Mouse (Mus musculus) adrenal gland (tissue): ENCODE measurements at regions not wholly inside any gene's neighbourhood (a gene's known extent, or its start where the extent isn't known, plus 50 kb on each side); places are given as distances from the start of the nearest gene placed in this dataset.
"Not testable (repeated sequence)": the region's sequence is repeated elsewhere in the genome, so short reads cannot be mapped to it uniquely, and the experiment has no call there.

ENCODE experiments used
- intact Hi-C: fragments of 180-260 bp; cut with DNase I; formaldehyde crosslinking; loops from one replicate; pipeline ENCODE4 v1.15.1; 2025

DNA sequence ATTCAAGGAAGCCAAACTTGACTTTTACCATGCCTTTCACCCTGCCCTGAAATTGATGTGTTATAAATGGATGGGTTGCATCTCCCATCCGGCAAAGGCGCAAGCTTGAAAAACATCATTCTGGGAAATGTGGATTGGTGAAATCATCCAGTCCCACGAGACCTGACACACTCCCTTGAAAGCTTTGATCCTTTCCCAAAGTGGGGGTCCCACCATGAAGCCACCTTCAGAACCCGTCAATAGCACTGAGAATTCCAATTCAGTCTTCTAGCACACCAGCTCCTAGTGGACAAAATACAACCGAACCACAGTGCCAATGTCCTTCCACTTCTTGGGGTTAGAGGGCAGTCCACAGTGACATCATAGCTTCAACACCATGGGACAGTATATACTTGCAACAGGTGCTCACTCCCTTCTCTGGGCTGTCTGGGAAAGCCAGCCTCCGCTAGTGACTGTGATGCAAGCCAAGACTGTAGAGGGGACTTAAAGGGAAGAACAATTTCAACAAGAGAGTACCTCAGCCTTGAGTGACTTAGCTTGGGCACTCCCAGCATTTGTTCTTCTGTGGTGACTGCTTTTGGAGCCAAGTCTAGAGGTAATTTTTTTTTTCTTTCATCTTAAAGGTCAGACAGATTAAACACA lies 126.6 kb upstream of the Gmds start:
- intact Hi-C loops, result no loop called here

DNA sequence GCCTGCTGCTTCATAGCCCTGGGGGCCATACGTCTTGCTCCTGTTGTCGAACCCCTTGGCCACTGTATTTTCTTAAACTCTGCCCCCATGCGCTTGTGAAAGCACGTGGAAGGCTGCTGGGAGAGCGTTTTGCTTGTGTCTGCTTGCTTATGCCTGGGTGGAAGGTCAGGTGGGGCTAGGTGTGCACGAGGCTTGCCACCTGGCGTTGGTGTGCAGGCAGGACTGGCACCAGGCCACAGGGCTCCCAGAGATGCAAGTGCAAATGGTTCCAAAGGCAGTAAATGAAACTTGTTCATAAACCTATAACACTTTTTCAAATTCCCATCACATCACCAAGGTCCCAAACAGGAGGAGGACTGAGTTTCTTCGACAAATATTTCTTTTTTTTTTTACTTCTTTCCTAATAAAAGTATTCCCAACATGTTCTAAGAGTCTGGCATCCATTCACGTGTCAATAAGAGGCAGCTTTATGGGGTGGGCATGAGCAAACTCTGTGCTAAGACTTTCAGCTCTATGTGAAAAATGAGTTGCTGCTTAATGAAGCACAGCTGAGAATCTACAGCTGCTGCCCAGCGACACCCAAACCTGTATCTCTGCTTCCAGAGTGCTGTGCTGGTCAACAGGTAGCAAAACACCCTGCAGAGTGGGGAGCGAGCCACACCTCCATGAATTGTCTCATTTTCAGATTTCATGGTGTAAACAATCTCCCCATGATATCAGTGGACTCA lies 116.0 kb upstream of the Gmds start:
- intact Hi-C loops, result no loop called here

DNA sequence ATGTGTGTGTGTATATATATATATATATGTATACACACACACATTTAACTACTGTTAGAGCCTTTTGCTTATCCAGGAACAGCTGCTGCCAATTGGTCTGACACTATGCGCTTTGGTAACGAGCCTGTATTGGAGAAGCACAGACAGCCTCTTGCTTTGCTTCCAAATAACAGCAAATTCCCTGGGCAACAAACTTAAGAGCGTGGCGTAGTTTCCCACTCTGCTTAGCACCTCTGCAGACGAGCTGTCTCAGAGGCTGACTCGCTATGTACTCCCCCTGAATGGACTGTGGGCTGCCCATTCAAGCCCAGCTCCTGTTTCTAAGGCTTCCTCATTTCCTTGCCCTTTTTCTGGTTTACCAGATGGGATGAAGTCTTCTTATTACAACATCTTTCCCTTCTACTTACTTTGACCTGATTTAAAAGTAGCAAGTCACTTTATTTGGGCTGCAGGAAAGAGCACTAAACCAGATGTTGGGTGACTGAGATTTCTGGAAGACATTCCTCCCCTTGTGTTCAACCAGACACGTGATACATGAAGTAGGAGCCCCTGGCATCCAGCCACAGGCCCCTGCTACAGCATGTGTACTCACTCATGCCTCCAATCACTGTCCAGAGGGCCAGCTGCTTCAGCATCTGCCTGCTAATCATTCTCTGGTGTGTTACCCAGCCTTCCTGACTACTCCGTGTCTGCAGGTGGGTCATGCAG lies 111.3 kb upstream of the Gmds start:
- intact Hi-C loops, result no loop called here

DNA sequence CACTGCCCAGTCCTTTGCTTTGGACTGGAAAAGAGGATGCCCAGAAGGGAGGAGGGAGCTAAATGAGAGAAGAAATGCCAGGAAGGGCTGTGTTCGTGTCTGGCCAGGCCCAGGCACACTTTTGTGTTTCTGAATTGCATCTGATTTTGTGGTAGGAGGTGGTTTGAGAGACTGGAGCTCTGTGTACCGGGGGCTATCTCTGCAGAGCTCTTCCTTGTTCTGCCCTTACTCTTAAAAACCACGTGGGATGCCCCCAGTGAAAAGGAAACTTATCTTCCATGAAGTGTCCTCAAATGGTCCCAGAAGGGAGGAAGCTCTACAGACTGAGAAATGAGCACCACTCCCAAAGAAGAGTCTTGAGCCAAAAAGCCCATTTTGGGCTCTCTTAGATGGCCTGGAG lies 106.0 kb upstream of the Gmds start:
- intact Hi-C loops, result no loop called here

DNA sequence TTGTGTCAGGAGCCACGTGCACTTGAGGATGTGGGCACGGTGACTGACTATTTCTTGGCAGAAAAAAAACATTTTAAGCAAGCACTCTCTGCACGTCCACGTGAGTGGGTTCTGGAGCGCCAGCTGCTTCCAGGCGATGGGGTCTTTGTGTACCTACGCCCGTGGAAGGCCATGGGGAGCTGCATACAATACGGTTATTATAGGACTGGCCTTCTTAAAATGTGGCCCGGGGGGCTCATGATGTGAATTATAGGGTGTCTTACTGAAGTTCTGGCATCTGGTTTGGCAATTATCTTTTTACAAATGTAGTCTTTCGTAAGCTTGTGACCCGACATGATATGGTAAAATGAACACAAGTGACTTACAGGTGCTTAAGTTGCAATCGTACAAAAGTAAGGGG lies 103.5 kb upstream of the Gmds start:
- intact Hi-C loops, result no loop called here

DNA sequence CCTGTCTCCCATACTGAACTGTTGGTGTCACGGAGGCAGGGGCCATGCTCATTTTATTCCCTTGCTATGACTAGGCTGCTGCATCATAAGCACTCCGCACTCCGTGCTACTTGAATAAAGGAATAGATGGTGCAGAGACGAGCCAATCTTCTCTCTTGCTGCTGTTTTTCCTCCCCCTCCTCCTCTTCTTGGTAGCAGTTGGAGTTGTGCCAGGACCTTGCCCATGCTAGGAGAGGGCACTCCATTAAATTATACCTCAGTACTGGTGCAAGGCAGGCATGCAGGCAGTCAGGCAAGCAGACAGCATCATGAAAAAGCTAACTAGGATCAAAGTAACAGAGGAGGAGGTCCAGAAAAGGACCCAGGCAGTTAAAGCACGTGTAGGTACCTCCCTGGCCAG lies 96.6 kb upstream of the Gmds start:
- intact Hi-C loops, result no loop called here

DNA sequence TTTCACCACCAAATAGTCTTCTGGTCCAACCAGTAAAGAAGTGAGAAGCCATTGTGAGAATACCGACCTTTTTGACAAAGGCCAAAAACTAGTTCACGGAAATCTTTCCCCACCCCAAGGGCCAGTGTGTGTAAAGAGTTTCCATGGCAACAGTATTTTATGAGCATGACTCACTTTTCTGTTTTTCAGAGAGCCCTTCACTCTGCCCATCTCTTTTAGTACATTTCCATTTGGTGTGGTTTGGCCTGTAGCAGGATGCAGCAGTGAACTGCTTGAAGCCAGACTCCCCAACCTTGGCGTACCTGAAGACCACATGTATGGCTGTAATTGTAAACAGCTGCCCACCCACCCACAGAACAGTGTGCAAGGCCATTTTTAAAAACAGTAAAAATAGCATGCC lies 89.9 kb upstream of the Gmds start:
- intact Hi-C loops, result no loop called here

DNA sequence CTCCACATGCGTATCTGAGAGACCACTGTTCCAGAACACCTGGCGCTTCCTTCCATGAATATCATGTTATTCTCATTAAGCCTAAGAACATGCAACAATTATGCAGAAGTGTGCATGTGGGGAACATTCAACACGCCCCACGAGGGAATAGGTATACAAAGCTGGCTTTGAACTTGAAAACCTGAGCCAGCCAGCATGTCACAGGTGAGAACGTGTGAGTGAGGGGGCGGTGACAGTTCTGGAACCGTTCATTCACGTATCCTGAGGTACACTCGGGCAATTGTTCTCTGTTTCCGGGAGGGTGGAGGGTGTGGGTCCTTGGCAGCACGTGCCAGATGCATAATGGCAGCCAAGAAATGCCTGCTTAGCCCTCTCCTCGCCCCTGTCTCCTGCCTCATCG lies 88.4 kb upstream of the Gmds start:
- intact Hi-C loops, result no loop called here

DNA sequence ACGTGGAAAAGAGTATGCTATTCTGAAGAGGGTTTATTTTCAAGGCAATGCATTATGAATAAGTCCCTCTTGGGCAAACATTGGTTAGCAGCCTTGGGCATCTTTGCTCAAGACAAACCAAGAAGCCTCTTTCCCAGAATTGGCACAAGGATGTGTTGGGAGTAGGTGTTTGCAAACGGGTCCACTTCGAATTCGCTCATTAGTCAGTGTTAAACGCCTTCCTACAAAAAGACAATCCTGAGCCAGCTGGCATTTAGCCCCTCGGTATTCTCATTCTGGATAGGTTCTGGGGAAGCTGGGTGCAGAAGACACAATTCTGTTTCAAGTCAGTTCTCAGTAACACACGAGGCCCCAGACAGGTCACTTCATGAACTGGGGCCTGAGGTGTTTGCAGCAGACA lies 87.7 kb upstream of the Gmds start:
- intact Hi-C loops, result no loop called here

DNA sequence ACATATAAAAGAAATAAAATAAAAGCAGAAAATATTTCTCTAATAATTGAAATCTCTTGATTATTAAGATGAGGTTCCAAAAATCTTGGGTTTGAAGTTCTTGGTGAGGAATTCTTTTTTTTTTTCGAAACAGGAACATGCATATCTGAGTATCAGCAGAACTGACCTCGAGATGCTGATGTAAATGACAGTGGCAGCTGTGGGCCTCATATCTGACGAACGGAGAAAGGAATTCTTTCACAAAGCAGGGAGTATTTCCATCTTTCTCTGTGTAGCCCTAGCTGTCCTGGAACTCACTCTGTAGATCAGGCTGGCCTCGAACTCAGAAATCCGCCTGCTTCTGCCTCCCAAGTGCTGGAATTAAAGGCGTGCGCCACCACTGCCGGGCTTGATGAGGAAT lies 86.0 kb upstream of the Gmds start:
- intact Hi-C loops, result not testable (repeated sequence)

DNA sequence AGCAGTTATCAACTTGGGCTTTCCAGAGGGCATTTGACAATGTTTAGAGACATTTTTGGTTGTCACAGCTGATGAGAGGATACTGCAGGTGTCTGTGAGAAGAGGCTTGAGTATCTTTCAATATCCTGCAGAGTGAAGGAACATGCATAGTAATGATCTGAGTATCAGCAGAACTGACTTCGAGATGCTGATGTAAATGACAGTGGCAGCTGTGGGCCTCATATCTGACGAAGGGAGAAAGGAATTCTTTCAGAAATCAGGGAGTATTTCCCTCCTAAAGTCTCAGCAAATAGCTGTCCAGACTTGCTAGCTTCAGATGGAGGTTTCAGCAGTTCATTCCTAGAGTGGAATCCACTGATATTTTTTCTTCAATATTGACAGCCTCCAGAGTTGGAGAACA lies 83.9 kb upstream of the Gmds start:
- intact Hi-C loops, result no loop called here

DNA sequence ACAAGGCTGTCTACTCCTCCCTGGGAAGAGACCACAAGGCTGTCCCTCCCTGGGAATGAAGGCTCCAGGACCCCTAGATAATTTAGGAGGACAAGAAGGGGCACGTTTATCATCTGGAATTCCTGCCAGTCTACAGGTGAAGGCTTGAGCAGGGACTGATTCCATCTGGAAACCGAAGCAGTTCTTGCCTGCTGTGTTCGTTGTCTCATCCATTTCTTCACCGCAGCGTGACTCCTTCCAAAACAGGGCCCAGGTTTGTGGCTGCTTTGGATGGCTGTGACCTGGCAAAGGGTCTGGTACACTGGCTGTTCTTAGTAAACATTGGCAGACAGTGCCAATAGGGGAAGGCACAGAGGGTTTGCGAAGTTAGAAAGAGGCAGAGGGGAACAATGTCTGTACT lies 80.8 kb upstream of the Gmds start:
- intact Hi-C loops, result no loop called here

DNA sequence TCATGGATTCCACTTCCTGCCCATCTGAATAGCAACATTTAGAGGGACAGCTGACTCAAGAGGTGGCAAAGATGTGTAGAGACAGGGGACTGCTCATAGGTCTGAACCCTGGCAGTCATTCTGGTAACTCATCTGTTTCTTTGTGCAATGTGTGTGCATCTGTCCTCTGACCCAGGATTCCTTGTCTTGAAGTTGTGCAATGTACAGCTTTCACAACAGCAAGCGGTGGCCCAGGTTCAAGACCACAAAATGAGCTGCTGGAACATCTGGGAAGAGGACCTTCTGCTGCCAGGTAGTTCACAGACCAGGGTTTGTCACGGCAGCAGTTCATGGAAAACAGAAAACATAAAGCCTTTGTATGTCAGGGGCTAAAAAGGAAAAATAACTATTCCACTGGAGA lies 80.1 kb upstream of the Gmds start:
- intact Hi-C loops, result no loop called here

DNA sequence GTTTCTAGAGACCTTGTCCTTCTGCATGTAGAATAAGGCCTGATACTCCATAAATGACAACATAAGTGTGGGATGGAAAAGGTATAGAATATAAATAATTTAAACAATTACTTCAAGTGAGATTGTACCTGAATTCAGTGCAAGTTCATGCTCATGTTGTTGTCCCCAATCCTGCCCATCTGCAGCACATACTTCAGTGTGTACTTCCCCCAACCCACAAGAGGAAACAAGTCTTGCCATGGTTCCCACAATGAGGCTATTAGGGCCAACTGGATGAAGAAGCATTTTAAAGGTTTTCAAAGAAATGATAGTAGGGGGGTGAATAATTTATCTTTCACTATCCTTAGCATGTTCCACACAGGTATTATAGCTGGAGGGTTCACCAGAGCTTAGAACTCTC lies 79.4 kb upstream of the Gmds start:
- intact Hi-C loops, result no loop called here

DNA sequence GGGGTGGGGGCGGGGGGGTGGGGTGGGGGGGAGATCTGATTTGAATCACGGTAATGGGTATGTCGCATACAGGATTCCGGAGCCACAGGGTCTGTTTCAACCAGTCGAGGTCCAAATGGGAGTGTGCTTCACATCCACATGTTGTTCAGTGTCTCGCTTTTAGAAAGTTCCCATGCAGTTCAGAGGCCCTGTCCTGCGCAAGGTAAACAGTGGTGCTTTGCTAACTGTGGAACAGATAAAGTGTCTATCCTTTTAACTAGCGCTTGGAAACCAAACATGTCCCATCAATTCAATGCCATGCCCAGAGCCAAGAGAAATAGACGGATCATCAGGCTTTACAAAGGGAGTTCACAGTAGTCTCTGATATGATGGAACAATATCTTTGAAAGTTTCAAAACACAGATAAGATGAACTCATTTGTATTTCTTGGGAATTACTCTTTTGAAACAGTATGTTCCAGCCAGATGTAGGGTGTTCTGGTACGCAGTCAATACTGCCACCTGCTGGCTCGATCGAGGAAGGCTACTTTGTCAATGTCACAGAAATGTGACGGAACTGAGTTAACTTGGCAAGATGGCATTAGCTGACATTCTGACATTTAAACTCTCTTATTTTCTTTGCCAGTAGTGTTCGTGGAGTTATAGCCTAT lies 72.9 kb upstream of the Gmds start:
- intact Hi-C loops, result loop anchor here (2.0 to 5.0 kb wide), 4 partner anchors 99 to 619 kb away; no protein-coding TSS in a partner anchor

DNA sequence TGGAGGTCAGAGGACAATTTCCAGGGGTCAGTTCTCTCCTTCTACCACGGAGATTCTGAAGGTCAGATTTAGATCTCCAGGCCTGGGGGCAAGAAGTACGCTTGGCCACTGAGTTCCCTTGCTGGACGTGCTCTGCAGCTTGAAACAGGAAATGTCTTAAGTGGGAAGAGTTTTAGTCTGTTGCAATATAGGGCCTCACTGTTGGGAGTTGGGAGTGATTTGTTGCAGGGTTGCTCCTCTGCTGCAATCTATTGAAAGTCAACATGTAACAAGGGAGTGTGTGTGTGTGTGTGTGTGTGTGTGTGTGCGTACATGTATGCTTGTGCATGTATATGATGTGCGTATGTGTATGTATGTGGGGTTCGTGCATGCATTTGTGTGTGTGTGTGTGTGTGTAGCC lies 71.5 kb upstream of the Gmds start:
- intact Hi-C loops, result loop anchor here (2.0 to 5.0 kb wide), 4 partner anchors 98 to 617 kb away; no protein-coding TSS in a partner anchor

DNA sequence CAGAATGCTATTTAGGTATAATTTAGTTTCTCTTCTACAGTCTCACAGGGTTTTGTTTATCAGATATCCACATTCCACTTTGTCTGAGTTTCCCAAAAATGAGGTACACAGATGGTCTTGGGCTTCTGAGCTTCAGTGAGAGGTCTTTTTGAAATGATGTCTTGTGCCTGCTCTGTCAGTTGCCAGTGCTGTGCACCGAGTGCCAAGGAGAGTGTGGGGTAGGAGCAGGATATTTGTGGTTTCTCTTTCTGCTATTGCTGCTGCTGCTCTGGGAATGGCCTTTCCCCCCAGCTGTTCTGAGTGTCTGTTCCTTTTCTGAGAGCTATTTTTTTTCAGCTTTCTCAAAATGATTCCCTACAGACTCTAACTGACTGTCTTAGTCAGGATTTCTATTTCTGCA lies 60.1 kb upstream of the Gmds start:
- intact Hi-C loops, result no loop called here
